Mouse (Mus musculus): ENCODE data around the gene Gimap4. TPM values are rescaled to one million over a fixed set of nuclear protein-coding genes. Genes with fewer than 3 reads are reported as not detected.
A peak's percentile ranks its signal among the peaks of the same experiment; 100 is the strongest.

Gene Gimap4
- total and polyA plus RNA-seq, 3 experiments: 113 to 264 (median 203) TPM

DNA sequence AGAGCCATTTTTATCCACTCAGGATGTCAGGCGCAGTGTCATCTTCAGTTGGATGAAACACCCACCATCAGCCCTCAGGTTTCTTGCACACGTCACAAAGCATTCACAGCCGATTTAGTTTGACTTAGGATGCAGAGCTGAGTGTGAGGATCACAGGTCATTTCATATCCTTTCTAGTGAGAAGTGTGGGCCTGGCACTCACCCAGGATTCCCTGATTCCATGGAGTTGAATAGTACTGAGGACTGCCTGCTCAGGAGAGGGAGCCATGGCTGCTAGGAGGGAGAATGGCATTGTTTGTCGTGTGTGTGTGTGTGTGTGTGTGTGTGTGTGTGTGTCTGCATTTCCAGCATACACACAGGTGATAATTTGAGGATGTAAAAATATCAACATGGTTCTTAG lies 36.0 kb downstream of the Gimap4 start:
- TF ChIP-seq JUN (IDR thresholded peaks at IDR 0.05; ENCODE audit: insufficient read depth, low read depth, low read length) (no peak), SMC3 (IDR thresholded peaks at IDR 0.05; ENCODE audit: low read depth, low read length) (no peak), ZNF384 (IDR thresholded peaks at IDR 0.05; ENCODE audit: low read depth, low read length) (no peak), PAX5 (IDR thresholded peaks at IDR 0.05; ENCODE audit: low read length) (no peak), E2F4 (IDR thresholded peaks at IDR 0.05; ENCODE audit: insufficient replicate concordance, low read depth, low read length) (no peak), SIN3A (IDR thresholded peaks at IDR 0.05; ENCODE audit: low read length) (no peak), CHD1 (IDR thresholded peaks at IDR 0.05; ENCODE audit: low read depth, low read length) (no peak), TCF12 (IDR thresholded peaks at IDR 0.05; ENCODE audit: low read depth, low read length) (no peak)
- no peaks in the 10 kb centered on the region for H3K9me3 ChIP-seq (replicated peaks; ENCODE audit: low read length)
- H3K4me3 ChIP-seq (replicated peaks in 1 of 3; ENCODE audit: low read depth in 2 of 3, low read length in 2 of 3, poor library complexity in 1 of 3): peak overlapping the region in 1 of 3 experiments; percentile 20
- peaks cover 0 to 4% of the 10 kb centered on the region in 2 experiments for H3K36me3 ChIP-seq (replicated peaks in 1 of 2; ENCODE audit: control insufficient read depth in 1 of 2, insufficient read depth in 1 of 2, low read length in 1 of 2)
- in situ Hi-C loops (cut with MboI; ENCODE audit: low pct_ligation_motif_present, low pct_unique_long_range_greater_than_20kb, low sequenced_read_pairs): no loop called here
- no peaks in the 10 kb centered on the region for H3K27me3 ChIP-seq (replicated peaks)
- dilution Hi-C loops (cut with MboI; ENCODE audit: extremely low pct_ligation_motif_present, extremely low pct_unique_long_range_greater_than_20kb, low sequenced_read_pairs): no loop called here
- DNase-seq (ENCODE audit: extremely low read depth): no peak
- H3K4me2 ChIP-seq (ENCODE audit: insufficient read depth, low read depth, poor library complexity, severe bottlenecking): peak overlapping the region; percentile 93
- no peak overlapping the region for H3K9ac ChIP-seq (ENCODE audit: insufficient read depth, low read depth)
- peaks cover 25 to 62% of the 10 kb centered on the region in 2 experiments for H3K4me1 ChIP-seq (ENCODE audit: control insufficient read depth in 1 of 2, insufficient read depth in 2 of 2)
- no peak overlapping the region; the same call in 1 of the 2 replicates for H3K27ac ChIP-seq (ENCODE audit: insufficient read depth, low read depth)
- peaks cover 14% of the 10 kb centered on the region for H3K79me2 ChIP-seq (replicated peaks; ENCODE audit: control insufficient read depth, extremely low read depth, insufficient read depth, poor library complexity, severe bottlenecking)

DNA sequence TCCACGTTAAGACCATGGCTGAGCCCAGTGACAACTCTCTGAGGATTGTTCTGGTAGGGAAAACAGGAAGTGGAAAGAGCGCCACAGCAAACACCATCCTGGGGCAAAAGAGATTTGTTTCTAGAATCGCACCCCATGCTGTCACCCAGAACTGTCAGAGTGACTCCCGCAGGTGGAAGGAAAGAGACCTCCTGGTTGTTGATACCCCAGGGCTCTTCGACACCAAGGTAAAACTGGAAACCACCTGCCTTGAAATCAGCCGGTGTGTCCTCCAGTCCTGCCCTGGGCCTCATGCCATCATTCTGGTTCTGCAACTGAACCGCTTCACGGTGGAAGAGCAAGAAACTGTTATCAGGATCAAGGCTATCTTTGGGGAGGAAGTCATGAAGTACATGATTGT lies 39.1 kb downstream of the Gimap4 start:
- Histone ChIP-seq H3K79me2 (replicated peaks; ENCODE audit: control insufficient read depth, extremely low read depth, insufficient read depth, poor library complexity, severe bottlenecking) (peaks cover 14% of the 10 kb centered on the region), H3K27ac (ENCODE audit: insufficient read depth, low read depth) (peak overlapping the region; percentile 71), H3K4me3 (replicated peaks in 1 of 3; ENCODE audit: low read depth in 2 of 3, low read length in 2 of 3, poor library complexity in 1 of 3) (no peak overlapping the region), H3K9ac (ENCODE audit: insufficient read depth, low read depth) (peak overlapping the region; percentile 34; the same call in 1 of the 2 replicates), H3K9me3 (replicated peaks; ENCODE audit: low read length) (no peaks in the 10 kb centered on the region), H3K4me1 (ENCODE audit: control insufficient read depth in 1 of 2, insufficient read depth in 2 of 2) (peaks cover 31 to 70% of the 10 kb centered on the region in 2 experiments), H3K36me3 (replicated peaks in 1 of 2; ENCODE audit: control insufficient read depth in 1 of 2, insufficient read depth in 1 of 2, low read length in 1 of 2) (peaks cover 0 to 4% of the 10 kb centered on the region in 2 experiments), H3K27me3 (replicated peaks) (no peaks in the 10 kb centered on the region), H3K4me2 (ENCODE audit: insufficient read depth, low read depth, poor library complexity, severe bottlenecking) (peak overlapping the region; percentile 64)
- in situ Hi-C loops (cut with MboI; ENCODE audit: low pct_ligation_motif_present, low pct_unique_long_range_greater_than_20kb, low sequenced_read_pairs): no loop called here
- TF ChIP-seq MEF2A (IDR thresholded peaks at IDR 0.05; ENCODE audit: borderline replicate concordance, low read depth, low read length) (no peak), CHD2 (IDR thresholded peaks at IDR 0.05; ENCODE audit: low read length) (0 out of 2 replicates have a peak, but pooled peaks have one; percentile 10), ZC3H11A (IDR thresholded peaks at IDR 0.05; ENCODE audit: low read depth, low read length) (no peak), MAX (IDR thresholded peaks at IDR 0.05; ENCODE audit: low read length) (peak; percentile 48; the same call in 1 of the 2 replicates), EP300 (IDR thresholded peaks at IDR 0.05; ENCODE audit: low read length) (peak; percentile 20; the same call in 1 of the 2 replicates), ELF1 (IDR thresholded peaks at IDR 0.05; ENCODE audit: low read depth, low read length) (peak; percentile 44; the same call in 1 of the 2 replicates)
- DNase-seq (ENCODE audit: extremely low read depth): no peak
- dilution Hi-C loops (cut with MboI; ENCODE audit: extremely low pct_ligation_motif_present, extremely low pct_unique_long_range_greater_than_20kb, low sequenced_read_pairs): no loop called here

GRCm38 (mm10) chr6:48725476-48725875 lies 41.1 kb downstream of the Gimap4 start:
- Histone ChIP-seq H3K36me3 (replicated peaks in 1 of 2; ENCODE audit: control insufficient read depth in 1 of 2, insufficient read depth in 1 of 2, low read length in 1 of 2) (peaks cover 0 to 6% of the 10 kb centered on the region in 2 experiments), H3K9me3 (replicated peaks; ENCODE audit: low read length) (no peaks in the 10 kb centered on the region), H3K4me1 (ENCODE audit: control insufficient read depth in 1 of 2, insufficient read depth in 2 of 2) (peaks cover 25 to 69% of the 10 kb centered on the region in 2 experiments), H3K4me2 (ENCODE audit: insufficient read depth, low read depth, poor library complexity, severe bottlenecking) (no peak overlapping the region), H3K9ac (ENCODE audit: insufficient read depth, low read depth) (no peak overlapping the region), H3K79me2 (replicated peaks; ENCODE audit: control insufficient read depth, extremely low read depth, insufficient read depth, poor library complexity, severe bottlenecking) (peaks cover 6% of the 10 kb centered on the region; the same call in 1 of the 2 replicates), H3K27ac (ENCODE audit: insufficient read depth, low read depth) (no peak overlapping the region), H3K4me3 (replicated peaks in 1 of 3; ENCODE audit: low read depth in 2 of 3, low read length in 2 of 3, poor library complexity in 1 of 3) (no peak overlapping the region), H3K27me3 (replicated peaks) (no peaks in the 10 kb centered on the region)
- no peak for DNase-seq (ENCODE audit: extremely low read depth)
- in situ Hi-C loops (cut with MboI; ENCODE audit: low pct_ligation_motif_present, low pct_unique_long_range_greater_than_20kb, low sequenced_read_pairs) (no loop called here), dilution Hi-C loops (cut with MboI; ENCODE audit: extremely low pct_ligation_motif_present, extremely low pct_unique_long_range_greater_than_20kb, low sequenced_read_pairs) (no loop called here)
- no peak for TF ChIP-seq PAX5 (IDR thresholded peaks at IDR 0.05; ENCODE audit: low read length)
- no peak for TF ChIP-seq GABPA (IDR thresholded peaks at IDR 0.05; ENCODE audit: insufficient replicate concordance, low read depth, low read length)
- no peak for TF ChIP-seq IRF4 (IDR thresholded peaks at IDR 0.05; ENCODE audit: low read depth, low read length)
- TF ChIP-seq KAT2A (IDR thresholded peaks at IDR 0.05; ENCODE audit: insufficient replicate concordance, low read length): no peak
- TF ChIP-seq MAZ (IDR thresholded peaks at IDR 0.05; ENCODE audit: low read depth, low read length): no peak
- TF ChIP-seq ZNF384 (IDR thresholded peaks at IDR 0.05; ENCODE audit: low read depth, low read length): no peak
- no peak for TF ChIP-seq TCF12 (IDR thresholded peaks at IDR 0.05; ENCODE audit: low read depth, low read length)
- no peak for TF ChIP-seq CHD2 (IDR thresholded peaks at IDR 0.05; ENCODE audit: low read length)
- no peak for TF ChIP-seq ZC3H11A (IDR thresholded peaks at IDR 0.05; ENCODE audit: low read depth, low read length)
- TF ChIP-seq ELF1 (IDR thresholded peaks at IDR 0.05; ENCODE audit: low read depth, low read length): no peak
- no peak for TF ChIP-seq JUN (IDR thresholded peaks at IDR 0.05; ENCODE audit: insufficient read depth, low read depth, low read length)
- no peak for TF ChIP-seq HCFC1 (IDR thresholded peaks at IDR 0.05; ENCODE audit: low read depth, low read length)
- no peak for TF ChIP-seq SMC3 (IDR thresholded peaks at IDR 0.05; ENCODE audit: low read depth, low read length)
- TF ChIP-seq SIN3A (IDR thresholded peaks at IDR 0.05; ENCODE audit: low read length): no peak
- TF ChIP-seq UBTF (IDR thresholded peaks at IDR 0.05; ENCODE audit: low read depth, low read length): no peak
- no peak for TF ChIP-seq NRF1 (IDR thresholded peaks at IDR 0.05; ENCODE audit: low read depth, low read length)
- TF ChIP-seq MAFK (IDR thresholded peaks at IDR 0.05; ENCODE audit: insufficient replicate concordance, low read length): no peak
- TF ChIP-seq EP300 (IDR thresholded peaks at IDR 0.05; ENCODE audit: low read length): no peak
